Mouse (Mus musculus): Measurements from ENCODE around the gene Acp2. TPM values are rescaled to one million over a fixed set of nuclear protein-coding genes. Genes with fewer than 3 reads are reported as not detected.

The Acp2 gene
- 23.8 and 27.3 TPM in 2 replicates for polyA plus RNA-seq (2016; fragmentation: Nextera tagmentation; extraction: Ambion mirVana)

- peaks cover 34% of the 10 kb centered on the region for H3K36me3 ChIP-seq
- peaks cover 18% of the 10 kb centered on the region for H3K4me1 ChIP-seq
- 6% methylated on average over 28 of the region's 28 CpGs for WGBS
- DNase-seq (ENCODE audit: low spot score), result peak; percentile 97
- no peaks in the 10 kb centered on the region for H3K27me3 ChIP-seq (ENCODE audit: low read depth, poor library complexity, severe bottlenecking)
- peak within 1 kb of the TSS; percentile 72 for H3K4me3 ChIP-seq
- peak within 1 kb of the TSS; percentile 92 for H3K27ac ChIP-seq
- no peaks in the 10 kb centered on the region for H3K9me3 ChIP-seq (replicated peaks)
Measured at GRCm38 (mm10) chr2:91202222-91202971, at the start of gene Acp2, which contains the start of gene Nr1h3. Gene Acp2, plus strand, starts transcription at chr2:91202885. Gene Nr1h3, minus strand, starts transcription at chr2:91202834.

GRCm38 (mm10) chr2:91152885-91153377, 49.8 kb upstream of the Acp2 start:
- Histone ChIP-seq H3K36me3 (peaks cover 19% of the 10 kb centered on the region), H3K9me3 (replicated peaks) (no peaks in the 10 kb centered on the region), H3K4me1 (no peaks in the 10 kb centered on the region), H3K27ac (no peak overlapping the region), H3K27me3 (ENCODE audit: low read depth, poor library complexity, severe bottlenecking) (no peaks in the 10 kb centered on the region), H3K4me3 (no peak overlapping the region)
- DNase-seq (ENCODE audit: low spot score), result no peak
- 80% methylated on average over 3 of the region's 3 CpGs for whole genome bisulfite sequencing

- peaks cover 19% of the 10 kb centered on the region for H3K36me3 ChIP-seq
Measured at GRCm38 (mm10) chr2:91154091-91154490, 48.6 kb upstream of the Acp2 start.

GRCm38 (mm10) chr2:91157002-91157752, 45.5 kb upstream of the Acp2 start:
- 23% methylated on average over 6 of the region's 6 CpGs for WGBS
- Histone ChIP-seq H3K36me3 (peaks cover 27% of the 10 kb centered on the region), H3K27me3 (ENCODE audit: low read depth, poor library complexity, severe bottlenecking) (no peaks in the 10 kb centered on the region), H3K4me1 (no peaks in the 10 kb centered on the region), H3K9me3 (replicated peaks) (no peaks in the 10 kb centered on the region), H3K27ac (no peak overlapping the region), H3K4me3 (no peak overlapping the region)
- DNase-seq (ENCODE audit: low spot score), result no peak

More at GRCm38 (mm10) chr2:91154091-91154490, 48.6 kb upstream of the Acp2 start:
- H3K9me3 ChIP-seq (replicated peaks), result no peaks in the 10 kb centered on the region
- DNase-seq (ENCODE audit: low spot score), result no peak
- no peaks in the 10 kb centered on the region for H3K27me3 ChIP-seq (ENCODE audit: low read depth, poor library complexity, severe bottlenecking)
- no peak overlapping the region for H3K4me3 ChIP-seq
- 95% methylated on average over 3 of the region's 3 CpGs for WGBS
- H3K27ac ChIP-seq, result no peak overlapping the region
- no peaks in the 10 kb centered on the region for H3K4me1 ChIP-seq

- no peak for DNase-seq (ENCODE audit: low spot score)
- no peaks in the 10 kb centered on the region for H3K9me3 ChIP-seq (replicated peaks)
- no peak overlapping the region for H3K4me3 ChIP-seq
- H3K36me3 ChIP-seq, result peaks cover 29% of the 10 kb centered on the region
- 92% methylated on average over 6 of the region's 6 CpGs for WGBS
- H3K27ac ChIP-seq, result no peak overlapping the region
- no peaks in the 10 kb centered on the region for H3K4me1 ChIP-seq
- H3K27me3 ChIP-seq (ENCODE audit: low read depth, poor library complexity, severe bottlenecking), result no peaks in the 10 kb centered on the region
Measured at GRCm38 (mm10) chr2:91160591-91160990, 42.1 kb upstream of the Acp2 start.

DNA sequence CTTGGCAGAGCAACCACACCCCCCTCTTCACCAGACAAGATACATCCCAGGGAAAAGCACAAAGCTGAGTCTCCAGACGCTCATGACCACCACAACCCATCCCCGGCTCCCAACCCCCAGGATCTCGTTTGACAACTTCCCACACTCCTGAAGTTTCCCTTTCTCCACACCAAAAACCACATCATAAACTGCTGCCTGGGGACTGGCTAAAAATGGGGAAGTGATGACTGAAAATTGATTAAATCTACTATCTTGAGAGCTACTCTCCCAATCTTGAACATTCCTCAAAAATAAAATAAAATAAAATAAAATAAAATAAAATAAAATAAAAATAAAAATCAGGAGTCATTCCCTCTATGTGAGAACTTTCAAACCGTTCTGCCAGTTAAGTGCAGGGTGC, 39.7 kb upstream of the Acp2 start:
- Histone ChIP-seq H3K36me3 (peaks cover 39% of the 10 kb centered on the region), H3K27ac (no peak overlapping the region), H3K9me3 (replicated peaks) (no peaks in the 10 kb centered on the region), H3K27me3 (ENCODE audit: low read depth, poor library complexity, severe bottlenecking) (no peaks in the 10 kb centered on the region), H3K4me1 (no peaks in the 10 kb centered on the region), H3K4me3 (no peak overlapping the region)
- no peak for DNase-seq (ENCODE audit: low spot score)
- 77% methylated on average over 4 of the region's 4 CpGs for WGBS

GRCm38 (mm10) chr2:91163532-91163931, 39.2 kb upstream of the Acp2 start:
- no peak for DNase-seq (ENCODE audit: low spot score)
- peaks cover 39% of the 10 kb centered on the region for H3K36me3 ChIP-seq
- H3K4me1 ChIP-seq, result no peaks in the 10 kb centered on the region
- no peak overlapping the region for H3K4me3 ChIP-seq
- H3K27me3 ChIP-seq (ENCODE audit: low read depth, poor library complexity, severe bottlenecking), result no peaks in the 10 kb centered on the region
- H3K27ac ChIP-seq, result no peak overlapping the region
- H3K9me3 ChIP-seq (replicated peaks), result no peaks in the 10 kb centered on the region
- WGBS, result 82% methylated on average over 5 of the region's 5 CpGs

- WGBS, result 93% methylated on average over 6 of the region's 6 CpGs
- Histone ChIP-seq H3K4me1 (no peaks in the 10 kb centered on the region), H3K9me3 (replicated peaks) (no peaks in the 10 kb centered on the region), H3K27me3 (ENCODE audit: low read depth, poor library complexity, severe bottlenecking) (no peaks in the 10 kb centered on the region), H3K4me3 (no peak overlapping the region), H3K36me3 (peaks cover 40% of the 10 kb centered on the region), H3K27ac (no peak overlapping the region)
- no peak for DNase-seq (ENCODE audit: low spot score)
Measured at GRCm38 (mm10) chr2:91164991-91165390, 37.7 kb upstream of the Acp2 start.

DNA sequence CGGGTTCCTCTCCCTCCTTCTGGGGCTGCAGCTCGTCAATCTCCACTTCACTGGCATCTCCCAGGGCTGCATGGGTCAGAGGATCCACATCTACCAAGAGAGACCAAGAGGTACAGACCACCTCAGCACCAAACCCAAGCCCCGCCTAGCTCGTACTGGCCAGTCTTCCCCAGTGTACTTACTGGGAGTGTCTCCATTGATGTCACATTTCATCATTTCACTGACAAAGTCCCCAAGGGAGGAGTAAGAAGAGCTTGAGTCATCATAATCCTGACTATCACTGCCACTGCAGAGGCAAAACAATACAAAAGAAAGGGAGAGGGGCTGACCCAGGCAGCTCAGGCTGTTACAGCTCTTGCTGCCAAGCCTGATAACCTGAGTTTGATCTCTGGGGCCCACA, 35.1 kb upstream of the Acp2 start:
- WGBS, result 67% methylated on average over 4 of the region's 4 CpGs
- no peak for DNase-seq (ENCODE audit: low spot score)
- no peaks in the 10 kb centered on the region for H3K9me3 ChIP-seq (replicated peaks)
- H3K36me3 ChIP-seq, result peaks cover 32% of the 10 kb centered on the region
- no peak overlapping the region for H3K4me3 ChIP-seq
- H3K4me1 ChIP-seq, result no peaks in the 10 kb centered on the region
- no peak overlapping the region for H3K27ac ChIP-seq
- H3K27me3 ChIP-seq (ENCODE audit: low read depth, poor library complexity, severe bottlenecking), result no peaks in the 10 kb centered on the region

DNA sequence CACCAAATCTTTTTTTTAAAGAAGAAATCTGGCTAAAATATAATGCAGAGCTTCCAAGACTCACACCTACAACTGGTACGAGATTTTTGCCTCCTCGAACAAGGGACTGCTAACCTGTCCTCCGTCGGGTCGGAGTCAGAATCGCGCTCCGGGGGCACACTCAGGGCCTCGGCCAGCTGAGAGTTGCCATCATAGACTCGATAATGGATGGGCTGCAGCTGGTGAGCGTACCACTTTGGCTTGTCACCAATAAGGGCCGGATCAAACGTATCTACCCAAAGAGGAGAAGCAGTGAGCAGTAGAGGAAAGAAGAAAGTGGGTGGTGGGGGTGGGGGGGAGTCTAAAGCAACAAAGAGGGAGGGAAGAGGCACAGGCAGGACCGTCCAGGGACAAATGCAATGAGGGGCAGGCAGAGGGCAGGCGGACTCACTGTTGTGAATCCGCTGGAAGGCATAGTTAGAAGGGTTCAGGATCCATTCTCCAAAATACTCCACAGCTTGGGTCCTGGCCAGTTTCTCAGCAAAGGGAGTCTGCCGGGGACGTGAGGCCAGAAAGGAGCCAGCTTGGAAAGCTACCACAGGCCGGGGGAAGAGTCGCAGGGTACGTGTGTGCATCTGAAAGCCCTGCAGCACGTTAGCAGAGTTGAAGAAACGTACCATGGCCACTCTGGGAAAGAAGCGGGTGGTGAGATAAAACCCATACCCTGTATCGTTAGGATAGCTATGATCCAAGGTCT, 32.9 kb upstream of the Acp2 start:
- WGBS, result 88% methylated on average over 25 of the region's 25 CpGs
- Histone ChIP-seq H3K36me3 (peaks cover 32% of the 10 kb centered on the region), H3K9me3 (replicated peaks) (no peaks in the 10 kb centered on the region), H3K4me1 (no peaks in the 10 kb centered on the region), H3K27ac (no peak overlapping the region), H3K27me3 (ENCODE audit: low read depth, poor library complexity, severe bottlenecking) (no peaks in the 10 kb centered on the region), H3K4me3 (no peak overlapping the region)
- no peak for DNase-seq (ENCODE audit: low spot score)

DNA sequence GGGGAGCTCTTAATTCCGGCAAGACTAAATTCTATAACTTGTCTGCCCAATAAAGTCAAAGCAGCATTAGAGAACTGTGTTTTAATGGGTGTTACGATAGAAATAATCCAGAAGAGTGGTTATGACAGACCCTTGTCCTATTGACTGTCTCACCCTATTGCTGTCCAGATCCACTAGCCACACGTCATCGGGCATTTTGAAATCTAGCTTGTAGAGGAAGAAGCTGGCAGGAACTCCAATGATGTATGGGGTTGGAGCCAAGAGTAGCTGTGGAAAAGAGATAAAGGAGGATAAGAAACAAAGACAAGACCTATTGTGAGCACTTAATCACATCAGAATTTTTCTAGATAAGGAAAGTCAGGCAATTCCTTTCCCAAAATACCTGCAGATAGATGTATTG, 27.2 kb upstream of the Acp2 start:
- H3K9me3 ChIP-seq (replicated peaks), result no peaks in the 10 kb centered on the region
- H3K4me1 ChIP-seq, result no peaks in the 10 kb centered on the region
- H3K27me3 ChIP-seq (ENCODE audit: low read depth, poor library complexity, severe bottlenecking), result no peaks in the 10 kb centered on the region
- H3K4me3 ChIP-seq, result no peak overlapping the region
- 89% methylated on average over 4 of the region's 4 CpGs for WGBS
- no peak overlapping the region for H3K27ac ChIP-seq
- peaks cover 9% of the 10 kb centered on the region for H3K36me3 ChIP-seq
- no peak for DNase-seq (ENCODE audit: low spot score)

- H3K36me3 ChIP-seq, result peaks cover 9% of the 10 kb centered on the region
- H3K9me3 ChIP-seq (replicated peaks), result no peaks in the 10 kb centered on the region
- DNase-seq (ENCODE audit: low spot score), result no peak
- no peak overlapping the region for H3K4me3 ChIP-seq
- H3K27me3 ChIP-seq (ENCODE audit: low read depth, poor library complexity, severe bottlenecking), result peaks cover 6% of the 10 kb centered on the region; the same call in 1 of the 2 replicates
- WGBS, result 78% methylated on average over 6 of the region's 6 CpGs
- H3K27ac ChIP-seq, result no peak overlapping the region
- no peaks in the 10 kb centered on the region for H3K4me1 ChIP-seq
Measured at GRCm38 (mm10) chr2:91176234-91176633, 26.5 kb upstream of the Acp2 start.

All from limb, embryonic 10.5 days (tissue).